Comparison of ENCODE assay signal across 8 mouse cellular contexts in genomic region chr13:23412211-23412629, GRCm38 (mm10). TPM values are rescaled to one million over a fixed set of nuclear protein-coding genes. Genes with fewer than 3 reads are reported as not detected.
DNase-seq lines count a peak whose midpoint lies in the region; ATAC-seq lines count a peak whose summit lies in the region.

No protein-coding gene starts in this region.

- H3K9me3 ChIP-seq in forebrain, embryonic 13.5 days (replicated peaks) = no peaks in the 10 kb centered on the region
- H3K9me3 ChIP-seq in limb, embryonic 12.5 days = no peaks in the 10 kb centered on the region
- H3K9me3 ChIP-seq in neural tube, embryonic 14.5 days (ENCODE audit: control insufficient read depth, low read length) = no peaks in the 10 kb centered on the region

- peak; percentile 31; the same call in 1 of the 2 replicates for ATAC-seq in forebrain, embryonic 13.5 days
- ATAC-seq in limb, embryonic 12.5 days (ENCODE audit: insufficient number of reproducible peaks, insufficient read depth, low FRiP score, low TSS enrichment, low read depth) = no peak
- ATAC-seq in neural tube, embryonic 14.5 days (ENCODE audit: low read depth) = peak; percentile 54; the same call in 1 of the 2 replicates

- DNase-seq in left cerebral cortex, postnatal 10 days (ENCODE audit: extremely low spot score in 1 of 2, low spot score in 2 of 2) = peak; percentile 49 to 59
- no peak for DNase-seq in left cerebral cortex, adult 8-10 months (ENCODE audit: low spot score in 2 of 2)
- peak; percentile 73 for DNase-seq in c-Kit-positive CD71-positive TER-119-negative erythroid progenitor cells, embryonic 14.5 days (ENCODE audit: low read depth)
- no peak for DNase-seq in gastrocnemius, adult 18-20 months (ENCODE audit: low spot score)
- DNase-seq in gastrocnemius, adult 8-10 months (ENCODE audit: low spot score in 2 of 2) = no peak

- H3K27ac ChIP-seq in forebrain, embryonic 13.5 days = no peak overlapping the region
- no peak overlapping the region for H3K27ac ChIP-seq in limb, embryonic 12.5 days
- no peak overlapping the region for H3K27ac ChIP-seq in neural tube, embryonic 14.5 days (ENCODE audit: low read depth, low read length)

- intact Hi-C loops in left cerebral cortex, postnatal 10 days (cut with DNase I) = loop anchor here (1.0 to 5.0 kb wide), 2 partner anchors 11 to 1385 kb away; no protein-coding TSS in a partner anchor

- peak overlapping the region; percentile 51 for H3K9ac ChIP-seq in forebrain, embryonic 13.5 days
- H3K9ac ChIP-seq in limb, embryonic 12.5 days (replicated peaks) = 0 out of 2 replicates have a peak overlapping the region, but pooled peaks have one; percentile 31
- H3K9ac ChIP-seq in neural tube, embryonic 14.5 days (replicated peaks; ENCODE audit: low read depth, low read length) = no peak overlapping the region; the same call in 1 of the 2 replicates

- peak overlapping the region; percentile 64 for H3K4me2 ChIP-seq in forebrain, embryonic 13.5 days
- peak overlapping the region; percentile 61 for H3K4me2 ChIP-seq in limb, embryonic 12.5 days
- H3K4me2 ChIP-seq in neural tube, embryonic 14.5 days (ENCODE audit: low read depth, low read length) = peak overlapping the region; percentile 51

- H3K4me3 ChIP-seq in forebrain, embryonic 13.5 days = peak overlapping the region; percentile 40
- peak overlapping the region; percentile 37 for H3K4me3 ChIP-seq in limb, embryonic 12.5 days (replicated peaks)
- H3K4me3 ChIP-seq in neural tube, embryonic 14.5 days (ENCODE audit: low read depth, low read length) = peak overlapping the region; percentile 30

- peaks cover 20% of the 10 kb centered on the region for H3K27me3 ChIP-seq in forebrain, embryonic 13.5 days
- H3K27me3 ChIP-seq in limb, embryonic 12.5 days = peaks cover 23% of the 10 kb centered on the region
- H3K27me3 ChIP-seq in neural tube, embryonic 14.5 days (ENCODE audit: control insufficient read depth, insufficient read depth, low read length) = peaks cover 4% of the 10 kb centered on the region

- under 1% methylated on average over 20 of the region's 20 CpGs for WGBS in forebrain, embryonic 13.5 days
- under 1% methylated on average over 20 of the region's 20 CpGs for WGBS in limb, embryonic 12.5 days
- WGBS in neural tube, embryonic 14.5 days = under 1% methylated on average over 20 of the region's 20 CpGs

- H3K4me1 ChIP-seq in forebrain, embryonic 13.5 days = peaks cover 14% of the 10 kb centered on the region; the same call in 1 of the 2 replicates
- peaks cover 15% of the 10 kb centered on the region for H3K4me1 ChIP-seq in limb, embryonic 12.5 days (replicated peaks)
- H3K4me1 ChIP-seq in neural tube, embryonic 14.5 days (ENCODE audit: control insufficient read depth, insufficient read depth, low read length) = 0 out of 2 replicates have a peak, but pooled peaks cover 4% of the 10 kb centered on the region

- H3K36me3 ChIP-seq in forebrain, embryonic 13.5 days (ENCODE audit: poor library complexity, severe bottlenecking) = peaks cover 7% of the 10 kb centered on the region; the same call in 1 of the 2 replicates
- H3K36me3 ChIP-seq in limb, embryonic 12.5 days = no peaks in the 10 kb centered on the region
- H3K36me3 ChIP-seq in neural tube, embryonic 14.5 days (ENCODE audit: control insufficient read depth, insufficient read depth, low read length) = 0 out of 2 replicates have a peak, but pooled peaks cover 3% of the 10 kb centered on the region

RNA-seq across cellular contexts. Expression of gene Abt1, which starts 11.4 kb away (rescaled TPM):
- 1 to 10 TPM; 6.3 to 6.5 TPM for total RNA-seq in left cerebral cortex, postnatal 10 days (2021)
- total RNA-seq in left cerebral cortex, adult 8-10 months (2022) = 1 to 10 TPM; 8.1 to 9.3 (median 8.6) TPM
- polyA plus RNA-seq in forebrain, embryonic 13.5 days (2015; fragmentation: Nextera tagmentation; extraction: Ambion mirVana) = 12.4 and 13.4 TPM in 2 replicates
- polyA plus RNA-seq in limb, embryonic 12.5 days (2016; fragmentation: Nextera tagmentation; extraction: Ambion mirVana) = 14.4 and 15.2 TPM in 2 replicates
- polyA plus RNA-seq in neural tube, embryonic 14.5 days (2014; fragmentation: Nextera tagmentation; extraction: Ambion mirVana) = 8.8 and 9.5 TPM in 2 replicates
- total RNA-seq in gastrocnemius, adult 18-20 months (2021) = 1 to 10 TPM; 3.8 to 4.2 TPM
- 1 to 10 TPM; 3.2 to 4.8 (median 4.0) TPM for total RNA-seq in gastrocnemius, adult 8-10 months (2022)

RNA-seq across cellular contexts. Expression of gene Zfp322a, which starts 43.2 kb away (rescaled TPM):
- 10 to 100 TPM; 38.1 to 40.8 TPM for total RNA-seq in left cerebral cortex, postnatal 10 days (2021)
- total RNA-seq in left cerebral cortex, adult 8-10 months (2022) = 10 to 100 TPM; 24.9 to 29.0 (median 26.7) TPM
- 61.4 and 61.8 TPM in 2 replicates for polyA plus RNA-seq in forebrain, embryonic 13.5 days (2015; fragmentation: Nextera tagmentation; extraction: Ambion mirVana)
- 70.7 and 75.5 TPM in 2 replicates for polyA plus RNA-seq in limb, embryonic 12.5 days (2016; fragmentation: Nextera tagmentation; extraction: Ambion mirVana)
- 51.9 and 59.8 TPM in 2 replicates for polyA plus RNA-seq in neural tube, embryonic 14.5 days (2014; fragmentation: Nextera tagmentation; extraction: Ambion mirVana)
- 10 to 100 TPM in 1 of 2 experiments, 1 to 10 TPM in 1; 9.9 to 11.7 TPM for total RNA-seq in gastrocnemius, adult 18-20 months (2021)
- total RNA-seq in gastrocnemius, adult 8-10 months (2022) = 10 to 100 TPM in 1 of 4 experiments, 1 to 10 TPM in 3; 7.2 to 11.7 (median 8.3) TPM

RNA-seq across cellular contexts. Expression of gene Btn1a1, which starts 53.5 kb away (rescaled TPM):
- total RNA-seq in left cerebral cortex, postnatal 10 days (2021) = not detected
- under 1 TPM in 2 of 4 experiments, not detected in 2; 0.09 to 0.13 TPM for total RNA-seq in left cerebral cortex, adult 8-10 months (2022)
- polyA plus RNA-seq in forebrain, embryonic 13.5 days (2015; fragmentation: Nextera tagmentation; extraction: Ambion mirVana) = not detected in 2 replicates
- 0.10 and 0.12 TPM in 2 replicates for polyA plus RNA-seq in limb, embryonic 12.5 days (2016; fragmentation: Nextera tagmentation; extraction: Ambion mirVana)
- polyA plus RNA-seq in neural tube, embryonic 14.5 days (2014; fragmentation: Nextera tagmentation; extraction: Ambion mirVana) = 0.17 TPM in 1 of 2 replicates, not detected in the other
- total RNA-seq in gastrocnemius, adult 18-20 months (2021) = not detected
- not detected for total RNA-seq in gastrocnemius, adult 8-10 months (2022)

Comparison
In these comparisons a context has a peak if more than half of its experiments do, and no peak if none do; other contexts are left out.
1. DNase-seq: peak in left cerebral cortex, postnatal 10 days (2 of 2) and c-Kit-positive CD71-positive TER-119-negative erythroid progenitor cells, embryonic 14.5 days (single experiment); none in left cerebral cortex, adult 8-10 months (0 of 2), gastrocnemius, adult 18-20 months (single experiment) and gastrocnemius, adult 8-10 months (0 of 2).
2. Peak in every context shown above with its lines, with median percentiles within 50 percentile points of each other: H3K4me2 ChIP-seq and H3K4me3 ChIP-seq.